Mouse (Mus musculus) right cerebral cortex, postnatal 14 days (tissue): ENCODE measurements around the gene Rhd.

Source experiments
- DNase-seq: peaks from one replicate; pipeline ENCODE4 v3.0.0; 2022

The Rhd gene

DNA sequence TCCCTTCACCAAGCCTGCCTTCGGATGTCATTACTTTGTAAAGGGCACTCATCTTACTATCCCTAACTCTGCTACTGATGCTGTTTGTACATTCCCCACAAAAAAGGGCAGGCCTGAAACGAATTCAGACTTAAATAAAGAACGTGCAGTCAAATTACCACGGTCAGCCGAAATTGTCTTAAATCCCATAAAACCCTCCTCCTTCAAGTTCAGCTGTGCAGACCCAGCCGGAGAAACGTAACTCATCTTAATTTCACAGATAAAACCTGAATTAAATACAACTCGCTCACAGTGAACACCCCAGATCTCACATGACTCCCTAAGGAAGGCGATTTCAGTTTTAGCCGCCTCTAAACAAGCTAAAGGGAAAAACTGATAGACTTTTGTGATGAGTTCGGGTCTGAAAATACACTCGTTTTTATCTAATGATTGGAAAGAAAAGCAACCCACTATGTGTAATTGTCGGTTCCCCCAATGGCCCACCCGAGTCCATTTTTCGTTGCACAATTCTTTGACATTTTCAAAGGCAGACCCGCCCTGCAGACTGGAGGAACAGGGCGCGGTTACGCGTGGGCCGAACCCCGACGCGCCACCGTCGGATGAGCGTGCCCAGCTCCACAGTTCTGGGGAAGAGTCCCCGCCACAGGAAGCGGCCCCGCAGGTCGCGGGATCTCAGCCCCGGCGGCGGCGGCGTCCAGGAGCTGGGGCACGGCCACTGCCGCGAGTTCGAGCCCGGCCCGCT is 50.0 kb downstream of the Rhd start:
- no peak for DNase-seq

DNA sequence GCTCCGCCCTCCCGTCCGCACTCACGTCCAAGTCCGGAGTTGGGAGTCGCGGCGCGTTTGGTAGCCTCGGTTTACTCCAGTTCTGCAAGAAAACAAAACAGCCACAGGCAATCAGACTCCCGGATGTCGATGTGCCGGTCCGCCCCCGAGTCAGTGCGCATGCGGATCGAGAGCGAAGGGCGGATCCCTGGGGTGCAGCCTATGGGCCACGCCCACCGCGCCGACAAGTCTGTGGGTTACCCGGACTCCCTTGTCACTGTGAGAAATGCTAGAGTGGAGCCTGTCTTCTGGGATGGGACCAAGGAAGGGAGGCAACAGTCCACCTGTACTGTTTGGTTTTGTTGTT is 50.5 kb downstream of the Rhd start, which contains the start of gene Tmem50a:
Tmem50a (minus strand) TSS at position 161 of the 346 bp plus-strand sequence.
- peak; percentile 92 for DNase-seq

DNA sequence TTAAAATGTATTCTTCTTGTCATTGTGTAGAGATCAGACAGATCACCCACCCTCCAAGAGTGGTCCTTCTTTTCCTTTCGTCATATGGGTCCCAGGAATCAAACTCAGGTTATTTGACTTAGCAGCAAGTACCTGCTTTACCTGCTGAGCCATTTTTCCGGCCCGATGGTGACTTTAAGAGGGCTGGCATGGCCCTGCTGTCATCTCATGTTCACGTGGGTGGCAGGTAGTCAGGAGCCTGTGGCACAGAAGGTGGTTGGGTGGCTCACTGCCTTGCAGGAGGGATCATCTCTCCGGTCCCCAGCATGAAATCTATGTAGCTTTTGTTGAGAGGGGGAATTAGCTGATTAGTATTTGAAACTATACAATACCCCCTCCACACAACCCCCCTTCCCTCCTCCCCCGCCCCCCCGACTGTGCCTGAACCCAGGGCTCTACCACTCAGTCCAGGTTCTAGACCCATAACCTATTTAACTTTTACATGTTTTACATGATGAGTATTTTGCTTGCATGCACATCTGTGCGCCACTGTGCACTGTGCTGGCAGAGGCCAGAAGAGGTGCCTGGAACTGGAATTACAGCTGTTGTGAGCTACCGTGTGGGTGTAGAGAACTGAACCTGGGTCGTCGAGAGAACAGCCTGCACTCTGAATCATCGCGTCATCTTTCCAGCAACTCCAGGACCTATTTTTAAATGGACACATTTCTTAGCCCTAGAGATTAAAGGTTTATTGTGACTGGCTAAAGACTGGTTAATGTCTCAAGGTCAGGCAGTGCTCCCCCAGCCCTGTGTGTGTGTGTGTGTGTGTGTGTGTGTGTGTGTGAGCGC is 51.1 kb downstream of the Rhd start:
- no peak for DNase-seq

DNA sequence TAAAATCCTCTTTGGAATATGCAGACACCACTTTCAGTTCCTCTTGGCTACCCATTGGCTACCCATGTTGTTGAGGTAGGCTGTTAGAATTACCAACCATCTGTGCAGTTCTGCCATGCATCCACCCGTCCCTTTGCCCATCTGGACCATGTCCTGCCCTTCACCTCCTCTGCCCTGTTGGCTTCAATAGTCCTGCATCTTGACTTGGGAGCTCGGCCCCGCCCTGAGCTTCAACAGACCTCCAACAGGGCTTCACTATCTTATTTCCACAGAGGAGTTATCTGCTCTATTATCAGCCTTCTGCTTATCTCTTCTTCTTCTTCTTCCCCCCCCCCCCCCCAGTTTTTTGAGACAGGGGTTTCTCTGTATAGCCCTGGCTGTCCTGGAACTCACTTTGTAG is 52.9 kb downstream of the Rhd start:
- DNase-seq, result no peak

DNA sequence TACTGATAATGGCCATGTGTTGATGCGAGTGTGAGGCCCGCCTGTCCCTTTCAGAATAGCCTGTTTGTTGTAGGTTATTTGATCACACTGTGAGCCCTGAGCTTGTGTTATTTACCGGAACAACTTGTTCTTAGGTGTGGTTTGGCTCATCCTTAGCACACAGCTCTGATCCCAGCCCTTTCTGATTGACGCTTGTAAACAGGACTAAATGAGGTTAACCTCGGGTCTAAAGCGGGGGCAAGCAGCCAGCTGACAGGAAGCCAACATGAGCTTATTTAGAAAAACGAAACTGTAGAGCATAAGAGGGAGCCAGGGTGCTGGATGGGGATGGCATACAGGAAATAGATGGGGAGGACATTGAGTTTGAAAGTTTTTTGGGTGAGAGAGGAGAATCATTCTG is 54.0 kb downstream of the Rhd start:
- peak; percentile 32 for DNase-seq

DNA sequence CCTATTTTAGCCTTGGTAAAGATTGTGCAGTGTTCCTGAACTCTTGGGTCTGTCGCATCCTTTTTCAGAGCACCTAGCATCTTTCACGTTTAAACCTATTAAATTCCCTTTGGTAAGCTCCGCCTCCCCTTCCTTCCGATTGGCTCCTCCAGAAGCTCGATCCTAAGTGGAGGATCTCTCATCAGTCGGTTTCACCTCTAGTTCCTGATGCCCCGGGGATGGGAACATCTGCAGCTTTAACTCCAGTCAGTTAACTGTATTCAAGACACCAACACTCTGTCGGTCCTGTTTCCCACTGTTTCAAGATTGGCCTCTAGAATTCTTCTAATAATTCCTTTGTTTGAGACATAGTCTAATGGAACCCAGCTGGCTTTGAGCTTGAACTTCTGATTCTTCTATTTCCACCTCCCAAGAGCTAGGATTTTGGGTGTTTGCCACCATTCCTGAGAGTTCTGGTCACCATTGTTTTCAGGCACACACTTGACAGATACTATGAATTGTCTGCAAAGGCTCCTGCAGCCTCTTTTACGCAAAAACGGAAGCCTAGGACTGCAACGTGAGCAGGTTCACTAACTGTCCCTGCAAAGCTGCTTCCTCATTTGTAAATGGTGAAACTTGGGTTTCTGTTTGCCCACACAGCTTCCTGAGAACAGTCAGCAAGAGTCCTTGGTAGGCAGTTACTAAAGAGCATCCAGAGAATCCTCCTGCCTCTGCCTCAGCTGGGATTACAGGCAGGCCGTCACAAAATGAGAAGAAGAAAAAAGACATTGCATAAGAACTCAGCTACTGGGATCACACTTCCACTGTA is 55.6 kb downstream of the Rhd start:
- DNase-seq, result no peak

DNA sequence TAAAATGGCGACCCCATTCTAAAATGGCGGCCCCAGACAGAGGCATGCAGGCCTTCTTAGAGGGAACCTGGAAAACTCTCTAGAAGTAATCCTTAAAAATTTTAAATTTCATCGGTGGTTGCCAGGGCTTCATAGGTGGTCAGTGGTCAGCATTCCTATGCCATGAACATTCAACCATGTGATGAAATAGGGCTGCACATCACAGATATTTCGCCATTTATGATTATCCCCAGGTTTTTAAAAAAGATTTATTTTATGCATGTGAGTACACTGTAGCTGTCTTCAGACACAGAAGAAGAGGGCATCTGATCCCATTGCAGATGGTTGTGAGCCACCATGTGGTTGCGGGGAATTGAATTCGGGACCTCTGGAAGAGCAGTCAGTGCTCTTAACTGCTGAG is 56.3 kb downstream of the Rhd start:
- DNase-seq, result no peak

DNA sequence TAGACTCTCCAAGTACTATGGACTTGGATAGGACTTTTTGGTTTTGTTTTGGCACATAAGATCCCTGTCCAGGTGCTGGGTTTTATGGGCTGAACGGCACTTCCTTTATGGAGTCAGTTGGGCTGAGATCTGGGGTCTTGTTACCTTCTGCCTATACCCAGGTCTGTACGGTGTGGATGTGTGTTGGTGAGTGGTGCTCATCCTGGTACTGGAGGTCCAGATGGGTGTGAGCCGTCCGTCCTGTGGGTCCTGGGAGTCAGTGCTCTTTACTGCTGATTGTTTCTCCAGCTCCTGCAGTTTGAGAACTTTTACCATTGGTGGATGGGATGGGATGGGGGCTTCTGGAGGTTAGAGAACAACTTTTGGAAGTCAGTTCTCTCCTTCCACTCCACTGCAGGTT is 57.4 kb downstream of the Rhd start:
- no peak for DNase-seq

DNA sequence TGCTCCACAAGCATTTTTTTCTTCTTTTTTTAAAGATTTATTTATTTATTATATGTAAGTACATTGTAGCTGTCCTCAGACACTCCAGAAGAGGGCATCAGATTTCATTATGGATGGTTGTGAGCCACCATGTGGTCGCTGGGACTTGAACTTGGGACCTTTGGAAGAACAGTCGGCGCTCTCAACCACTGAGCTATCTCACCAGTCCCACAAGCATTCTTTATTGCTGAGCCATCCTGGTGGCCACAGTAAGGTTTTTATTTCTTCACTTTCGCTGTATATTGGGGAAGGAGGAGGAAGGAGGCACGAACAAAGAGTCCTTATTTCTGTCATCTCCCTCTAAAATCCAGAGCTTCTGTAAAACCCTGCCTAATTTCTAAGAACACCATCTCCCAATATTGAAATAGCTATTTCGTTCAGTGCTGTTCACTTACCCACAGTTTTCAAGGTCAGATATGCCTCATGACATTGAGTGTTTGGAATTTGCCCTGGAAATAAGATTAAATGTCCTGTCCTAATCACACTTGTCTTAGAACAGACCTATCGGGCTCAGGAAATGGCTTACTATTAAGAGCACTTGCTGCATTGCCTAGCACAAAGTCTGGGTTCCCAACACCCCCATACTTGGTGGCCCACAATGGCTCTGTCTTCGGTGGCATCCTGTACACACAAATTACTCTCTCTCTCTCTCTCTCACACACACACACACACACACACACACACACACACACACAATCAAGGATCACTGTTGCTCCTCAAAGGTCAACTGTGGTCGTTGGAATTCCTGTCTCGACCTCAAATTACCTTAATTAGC is 58.0 kb downstream of the Rhd start:
- no peak for DNase-seq

DNA sequence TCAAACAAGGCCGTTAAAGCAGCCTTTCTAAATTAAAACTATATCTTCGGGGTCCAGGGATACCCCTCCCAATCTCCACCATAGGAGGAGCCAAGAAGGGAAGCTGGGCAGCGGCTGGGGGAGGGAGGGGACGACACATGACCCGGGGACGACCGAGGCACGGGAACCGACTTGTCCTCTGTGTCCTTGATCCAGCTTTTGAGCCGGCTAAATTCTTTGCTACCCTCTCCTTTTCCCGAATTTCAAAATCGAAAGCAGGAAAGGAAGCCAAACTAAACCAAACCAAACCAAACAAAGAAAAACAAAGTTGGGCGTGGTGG is 58.5 kb downstream of the Rhd start:
- peak; percentile 57 for DNase-seq

DNA sequence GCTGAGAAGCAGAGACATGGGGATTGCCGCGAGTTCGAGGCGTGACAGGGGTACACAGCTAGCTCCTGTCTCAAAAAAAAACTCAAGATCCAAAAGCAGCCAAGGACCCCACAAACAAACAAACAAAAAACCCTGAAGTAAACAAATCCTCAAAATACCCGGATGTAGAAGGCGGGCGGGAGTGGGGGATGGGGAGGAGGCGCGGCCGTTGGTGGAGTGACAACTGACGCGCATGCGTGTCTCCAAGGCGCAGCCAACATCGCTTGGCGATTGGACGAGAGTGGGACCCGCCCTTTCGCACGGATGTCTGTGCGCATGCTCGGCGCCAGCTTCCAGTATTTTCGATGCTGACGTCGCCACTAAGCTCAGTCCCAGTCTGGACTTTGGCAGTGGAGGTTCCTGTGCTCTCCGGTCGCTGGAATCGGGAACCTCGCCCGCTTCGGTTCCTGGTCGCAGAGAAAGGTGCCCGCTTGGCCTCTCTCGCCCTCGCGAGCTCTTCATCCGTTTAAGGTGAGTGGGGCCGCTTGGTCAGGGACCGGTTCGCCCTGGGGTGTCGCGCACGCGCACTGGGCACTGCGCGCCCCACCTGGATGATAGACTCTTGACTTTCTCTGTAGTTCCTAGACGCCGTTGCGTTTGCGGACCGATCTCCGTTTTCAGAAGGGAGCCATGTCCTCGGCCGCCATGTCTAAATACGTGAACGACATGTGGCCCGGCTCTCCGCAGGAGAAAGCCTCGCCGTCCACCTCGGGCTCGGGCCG is 59.1 kb downstream of the Rhd start, which contains the start of gene Rsrp1:
Rsrp1 (plus strand) TSS at position 335 of the 761 bp plus-strand sequence.
- DNase-seq, result peak; percentile 99

DNA sequence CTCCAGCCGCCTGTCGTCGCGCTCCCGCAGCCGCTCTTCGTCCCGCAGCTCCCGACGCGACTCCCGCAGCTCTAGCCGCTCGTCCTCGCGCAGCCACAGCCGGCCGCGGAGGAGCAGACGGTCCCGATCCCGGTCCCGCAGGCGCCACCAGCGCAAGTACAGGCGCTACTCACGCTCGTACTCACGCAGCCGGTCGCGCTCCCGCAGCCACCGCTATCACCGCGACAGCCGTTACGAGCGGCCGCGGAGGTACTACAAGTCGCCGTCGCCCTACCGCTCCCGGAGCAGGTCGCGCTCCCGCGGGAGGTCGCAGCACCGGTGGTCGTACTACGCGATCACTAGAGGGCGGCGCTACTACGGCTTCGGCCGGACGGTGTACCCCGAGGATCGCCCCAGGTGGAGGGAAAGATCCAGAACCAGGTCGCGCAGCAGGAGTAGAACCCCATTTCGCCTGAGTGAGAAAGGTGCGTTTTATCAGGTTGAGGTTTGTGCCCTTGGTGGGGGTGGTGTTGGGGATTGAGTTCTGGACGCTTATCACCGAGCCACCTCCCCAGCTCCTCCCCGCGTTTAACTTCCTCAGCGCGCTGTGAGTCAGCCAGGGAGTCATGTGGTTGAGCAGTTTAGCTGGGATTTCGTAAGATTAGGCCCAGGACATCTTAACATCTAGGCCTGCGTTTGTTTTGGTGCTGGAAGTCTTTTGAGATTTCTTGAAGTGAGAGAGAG is 59.8 kb downstream of the Rhd start:
- peak; percentile 47 for DNase-seq

DNA sequence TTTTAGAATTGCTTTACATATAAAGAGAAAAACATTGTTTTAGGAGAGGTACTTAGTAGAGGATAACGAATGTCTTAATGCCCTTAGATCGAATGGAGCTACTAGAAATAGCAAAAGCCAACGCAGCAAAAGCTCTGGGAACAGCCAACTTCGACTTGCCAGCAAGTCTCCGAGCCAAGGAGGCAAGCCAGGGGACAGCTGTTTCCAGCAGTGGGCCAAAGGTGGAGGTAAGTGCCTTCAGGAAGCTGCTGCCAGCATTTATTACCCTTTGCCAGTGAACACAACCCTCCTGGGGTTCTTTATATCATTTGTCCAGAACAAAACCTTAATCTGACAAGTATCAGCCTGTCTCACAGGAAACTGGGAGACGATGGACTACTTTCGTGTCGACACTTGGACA is 60.9 kb downstream of the Rhd start:
- DNase-seq, result no peak

DNA sequence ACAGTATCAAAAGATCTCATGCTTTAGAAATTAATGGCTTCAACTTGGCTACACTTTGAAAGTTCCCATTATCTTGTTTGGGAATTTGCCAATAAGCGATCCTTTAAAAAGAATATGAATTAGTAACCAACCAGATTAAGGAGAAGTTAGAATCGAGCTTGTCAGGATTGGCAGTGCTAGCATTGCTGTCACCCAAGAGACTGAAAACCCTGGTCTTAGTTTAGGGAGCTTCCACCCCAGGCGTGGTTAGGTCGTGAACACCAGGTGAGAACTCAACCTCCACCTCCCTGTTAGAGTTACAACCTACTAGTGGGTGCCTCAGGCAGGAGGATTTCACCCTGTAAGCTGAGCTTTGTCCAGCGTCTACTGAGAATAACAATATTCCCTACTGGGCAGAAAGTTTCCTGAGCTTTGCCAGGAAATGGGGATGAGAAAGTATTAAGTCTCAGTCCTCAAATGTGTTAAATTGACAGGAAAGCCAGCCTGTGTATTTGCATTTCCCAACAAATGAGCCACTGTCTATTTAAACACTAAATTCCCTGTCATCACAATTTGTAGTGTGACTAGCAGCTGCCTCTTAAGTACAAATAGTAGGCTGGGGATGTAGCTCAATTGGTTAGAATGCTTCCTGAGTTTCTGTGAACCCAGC is 63.6 kb downstream of the Rhd start:
- no peak for DNase-seq

DNA sequence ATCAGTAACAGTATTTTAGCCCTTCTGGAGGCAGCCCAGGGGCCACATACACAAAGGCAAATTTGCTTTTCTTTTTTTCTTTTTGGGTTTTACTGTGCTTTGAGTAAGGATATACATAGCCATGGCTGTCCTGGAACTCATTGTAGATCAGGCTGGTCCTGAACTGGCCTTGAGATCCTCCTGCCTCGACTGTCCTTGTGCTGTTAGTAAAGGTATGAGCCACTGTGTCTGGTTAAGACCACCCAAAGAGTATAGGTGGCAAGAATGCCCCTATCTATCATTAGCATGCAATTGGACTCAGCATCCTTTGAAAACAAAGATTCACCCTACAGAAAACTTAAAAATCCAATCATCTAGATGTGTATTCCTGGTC is 64.1 kb downstream of the Rhd start:
- DNase-seq, result no peak

DNA sequence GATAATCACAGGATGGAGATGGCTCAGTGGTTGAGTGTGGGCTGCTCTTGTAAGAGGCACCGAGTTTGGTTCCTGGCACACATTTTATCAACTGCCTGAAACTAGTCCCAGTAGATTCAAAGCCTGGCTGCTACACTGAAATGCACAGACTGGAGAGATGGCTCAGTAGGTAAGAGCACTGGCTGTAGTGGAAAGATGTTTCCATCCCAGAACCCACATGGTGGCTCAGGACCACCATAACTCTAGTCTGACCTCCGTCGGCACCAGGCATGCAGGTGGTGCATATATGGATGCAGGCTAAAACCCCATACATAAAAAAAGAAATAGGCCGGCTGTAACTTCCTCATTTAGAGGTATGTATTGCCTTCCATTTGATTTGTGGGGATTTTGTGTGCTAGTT is 65.2 kb downstream of the Rhd start:
- no peak for DNase-seq

DNA sequence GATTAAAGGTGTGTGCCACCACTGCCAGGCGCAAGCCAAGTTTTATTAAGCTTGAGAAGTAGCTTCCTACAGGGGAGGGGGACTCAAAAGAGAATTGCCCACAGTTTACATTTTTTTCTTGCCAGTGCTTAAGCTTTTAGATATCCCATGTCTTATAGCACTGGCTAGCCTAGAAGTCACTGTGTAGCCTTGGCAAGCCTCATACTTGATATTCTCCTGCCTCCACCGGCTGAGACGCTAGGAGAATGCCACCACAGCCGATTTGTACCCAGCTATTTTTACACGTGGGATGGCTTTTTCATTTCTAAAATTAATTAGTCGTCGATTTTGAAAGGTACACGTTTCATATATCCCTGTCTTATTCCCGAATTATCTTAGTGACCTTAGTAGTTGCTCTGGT is 65.9 kb downstream of the Rhd start:
- DNase-seq, result no peak

DNA sequence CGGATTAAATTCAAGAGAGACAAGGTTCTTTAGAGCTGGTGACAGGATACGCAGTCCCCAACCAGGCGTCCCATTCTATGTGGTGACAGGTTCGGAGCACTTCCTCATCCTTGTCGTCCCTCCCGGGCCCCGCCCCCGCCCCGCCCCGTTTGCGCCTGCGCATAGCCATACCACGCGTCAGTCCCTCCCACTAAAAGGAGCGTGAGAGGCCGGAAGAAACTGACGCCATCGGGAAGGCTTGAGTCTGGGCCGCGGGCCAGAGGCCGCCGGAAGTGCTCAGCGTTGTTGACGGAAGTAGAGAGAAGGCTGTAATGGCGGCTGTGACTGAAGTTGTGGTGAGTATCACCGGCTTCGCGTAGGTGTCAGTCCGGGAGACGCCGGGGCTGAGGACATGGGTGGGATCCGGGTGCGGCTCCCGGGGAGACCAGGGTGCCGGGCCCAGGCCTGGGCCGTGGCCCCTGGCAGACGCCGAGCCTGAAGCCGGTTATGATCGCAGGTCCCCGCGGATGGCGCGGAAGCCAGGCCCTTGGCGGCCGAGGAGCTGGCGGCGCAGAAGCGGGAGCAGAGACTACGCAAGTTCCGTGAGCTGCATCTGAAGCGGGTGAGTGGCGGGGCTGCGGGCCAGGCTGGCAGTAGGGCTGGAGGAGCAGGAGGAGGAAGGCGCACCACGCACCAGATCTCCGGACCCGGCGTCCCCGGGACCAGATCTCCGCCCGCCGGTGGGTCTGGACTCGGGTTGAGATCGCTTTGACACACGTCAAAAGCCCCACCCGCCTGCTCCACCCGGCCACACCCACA is 66.5 kb downstream of the Rhd start, which contains the start of gene Syf2:
Syf2 (plus strand) TSS at position 215 of the 798 bp plus-strand sequence.
- peak; percentile 95 for DNase-seq

DNA sequence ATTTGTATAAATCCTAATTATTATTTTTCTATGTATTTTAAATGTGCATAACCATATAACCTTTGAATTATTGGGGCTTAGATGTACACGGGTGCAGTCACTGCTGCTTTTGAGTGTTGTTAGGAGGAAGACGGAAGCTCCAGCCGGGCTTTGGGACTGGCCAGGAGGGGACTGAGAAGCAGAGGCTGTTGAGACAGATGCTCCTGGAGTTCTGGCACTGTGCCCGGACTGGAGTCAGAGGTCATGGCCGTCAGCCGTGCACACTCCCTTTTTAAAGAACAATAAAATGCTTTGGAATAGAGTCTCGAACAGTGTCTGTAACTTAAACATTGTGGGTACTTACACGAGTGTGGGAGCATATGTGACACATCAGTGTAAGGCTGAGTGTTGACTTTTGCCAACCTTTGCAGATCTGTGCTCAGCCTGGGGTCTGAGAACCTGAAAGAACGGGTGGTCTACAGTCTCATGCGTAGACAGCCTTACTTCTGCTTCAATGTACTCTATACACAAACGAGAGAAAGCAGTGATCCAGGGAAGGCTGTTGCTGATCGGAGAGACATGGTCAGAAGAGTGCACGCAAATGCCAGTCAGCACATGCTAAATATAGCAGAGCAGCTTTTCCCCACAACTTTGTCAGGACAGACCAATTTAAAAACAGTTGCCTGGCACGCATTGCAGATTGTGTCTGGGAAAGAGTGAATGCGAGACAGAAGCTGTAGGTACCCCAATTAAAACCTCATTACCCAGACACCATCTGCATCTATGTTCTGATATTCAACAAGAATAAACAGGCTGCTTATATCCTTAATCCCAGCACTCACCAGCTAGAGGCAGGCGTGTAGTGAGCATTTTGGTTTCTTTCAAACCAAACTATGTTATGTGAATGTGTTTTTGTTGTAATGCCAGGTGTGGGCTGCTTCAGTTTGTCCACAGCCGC is 73.2 kb downstream of the Rhd start:
- no peak for DNase-seq
